Mouse (Mus musculus) megakaryocyte, embryonic 14.5 days (primary cell): ENCODE data around the gene Shld2. TPM values are rescaled to one million over a fixed set of nuclear protein-coding genes. Genes with fewer than 3 reads are reported as not detected.

Experiments used
- H3K27me3 ChIP-seq: replicated peaks from 2 replicates; pipeline ENCODE3; 2012; ENCODE audit warnings: inconsistent platforms
- H3K36me3 ChIP-seq: replicated peaks from 2 replicates; pipeline ENCODE3; 2012; ENCODE audit warnings: low read length, inconsistent platforms, mixed read lengths
- H3K4me1 ChIP-seq: 2 replicates; pipeline ENCODE4 v1.6.1; 2012; ENCODE audit warnings: inconsistent platforms
- H3K4me3 ChIP-seq: replicated peaks from 2 replicates; pipeline ENCODE3; 2012; ENCODE audit warnings: moderate library complexity, mild to moderate bottlenecking, inconsistent platforms
- H3K9me3 ChIP-seq: 2 replicates; pipeline ENCODE4 v1.6.1; 2012; ENCODE audit warnings: inconsistent platforms
- FLI1 ChIP-seq: IDR thresholded peaks from 2 replicates; pipeline ENCODE4 v1.6.1; 2012; ENCODE audit warnings: low read length, inconsistent platforms, mixed read lengths
- GATA1 ChIP-seq: IDR thresholded peaks from 3 replicates; pipeline ENCODE4 v1.6.1; 2012; ENCODE audit warnings: mixed read lengths, low read length, inconsistent platforms, borderline replicate concordance
- polyA plus RNA-seq: library from polyadenylated mRNA; stranded (reverse); fragments of >175 nt; gene quantifications from 2 replicates; pipeline ENCODE4 v1.2.3, GENCODE M21; 2012; ENCODE audit warnings: low replicate concordance; ENCODE audit not compliant: insufficient read depth

The Shld2 gene
- polyA plus RNA-seq, 1 experiment: 2.9 TPM

- no peak for TF ChIP-seq GATA1
- no peak for TF ChIP-seq FLI1
- peaks cover 42% of the 10 kb centered on the region for H3K4me1 ChIP-seq
- H3K36me3 ChIP-seq: peaks cover 17% of the 10 kb centered on the region
- no peaks in the 10 kb centered on the region for H3K9me3 ChIP-seq
- H3K4me3 ChIP-seq: peak overlapping the region; percentile 97
- H3K27me3 ChIP-seq: no peaks in the 10 kb centered on the region
These were observed 1.4 kb upstream of the Shld2 start for GRCm38 (mm10) chr14:34311691-34312090.

- H3K4me1 ChIP-seq: peaks cover 41% of the 10 kb centered on the region
- peaks cover 13% of the 10 kb centered on the region for H3K36me3 ChIP-seq
- no peaks in the 10 kb centered on the region for H3K27me3 ChIP-seq
- no peaks in the 10 kb centered on the region for H3K9me3 ChIP-seq
- no peak for TF ChIP-seq FLI1
- no peak for TF ChIP-seq GATA1
- peak overlapping the region; percentile 97 for H3K4me3 ChIP-seq
These were observed 833 bp upstream of the Shld2 start for GRCm38 (mm10) chr14:34311021-34311631.

- peak overlapping the region; percentile 97 for H3K4me3 ChIP-seq
These were observed 423 bp downstream of the Shld2 start for GRCm38 (mm10) chr14:34309907-34310233.

GRCm38 (mm10) chr14:34309266-34309665 lies 1.0 kb downstream of the Shld2 start:
- peak overlapping the region; percentile 97 for H3K4me3 ChIP-seq

More at GRCm38 (mm10) chr14:34309907-34310233, 423 bp downstream of the Shld2 start:
- H3K36me3 ChIP-seq: peaks cover 13% of the 10 kb centered on the region
- no peak for TF ChIP-seq FLI1
- TF ChIP-seq GATA1: no peak
- no peaks in the 10 kb centered on the region for H3K27me3 ChIP-seq
- no peaks in the 10 kb centered on the region for H3K9me3 ChIP-seq
- peaks cover 37% of the 10 kb centered on the region for H3K4me1 ChIP-seq

GRCm38 (mm10) chr14:34303265-34303680 lies 7.0 kb downstream of the Shld2 start:
- H3K4me1 ChIP-seq: peaks cover 24% of the 10 kb centered on the region
- H3K9me3 ChIP-seq: no peaks in the 10 kb centered on the region
- no peak overlapping the region for H3K4me3 ChIP-seq
- no peak for TF ChIP-seq FLI1
- no peak for TF ChIP-seq GATA1
- no peaks in the 10 kb centered on the region for H3K27me3 ChIP-seq
- H3K36me3 ChIP-seq: peaks cover 33% of the 10 kb centered on the region

More at GRCm38 (mm10) chr14:34309266-34309665, 1.0 kb downstream of the Shld2 start:
- TF ChIP-seq FLI1 (no peak), GATA1 (no peak)
- Histone ChIP-seq H3K27me3 (no peaks in the 10 kb centered on the region), H3K36me3 (peaks cover 16% of the 10 kb centered on the region), H3K4me1 (peaks cover 34% of the 10 kb centered on the region), H3K9me3 (no peaks in the 10 kb centered on the region)

GRCm38 (mm10) chr14:34302681-34303242 lies 7.5 kb downstream of the Shld2 start:
- no peaks in the 10 kb centered on the region for H3K9me3 ChIP-seq
- TF ChIP-seq FLI1: no peak
- H3K4me3 ChIP-seq: no peak overlapping the region
- peaks cover 33% of the 10 kb centered on the region for H3K36me3 ChIP-seq
- H3K27me3 ChIP-seq: no peaks in the 10 kb centered on the region
- peaks cover 25% of the 10 kb centered on the region for H3K4me1 ChIP-seq

GRCm38 (mm10) chr14:34298871-34299700 lies 11.2 kb downstream of the Shld2 start:
- Histone ChIP-seq H3K27me3 (no peaks in the 10 kb centered on the region), H3K4me3 (no peak overlapping the region), H3K36me3 (peaks cover 25% of the 10 kb centered on the region), H3K4me1 (peaks cover 24% of the 10 kb centered on the region), H3K9me3 (no peaks in the 10 kb centered on the region)
- TF ChIP-seq GATA1: no peak
- no peak for TF ChIP-seq FLI1

GRCm38 (mm10) chr14:34297634-34298033 lies 12.7 kb downstream of the Shld2 start:
- Histone ChIP-seq H3K27me3 (no peaks in the 10 kb centered on the region), H3K4me3 (no peak overlapping the region), H3K9me3 (no peaks in the 10 kb centered on the region), H3K36me3 (peaks cover 16% of the 10 kb centered on the region), H3K4me1 (peaks cover 15% of the 10 kb centered on the region; the same call in 1 of the 2 replicates)
- TF ChIP-seq FLI1 (no peak), GATA1 (no peak)

GRCm38 (mm10) chr14:34297038-34297437 lies 13.3 kb downstream of the Shld2 start:
- no peaks in the 10 kb centered on the region for H3K9me3 ChIP-seq
- H3K4me1 ChIP-seq: peaks cover 15% of the 10 kb centered on the region; the same call in 1 of the 2 replicates
- H3K4me3 ChIP-seq: no peak overlapping the region
- H3K27me3 ChIP-seq: no peaks in the 10 kb centered on the region
- H3K36me3 ChIP-seq: peaks cover 10% of the 10 kb centered on the region
- no peak for TF ChIP-seq FLI1
- no peak for TF ChIP-seq GATA1

GRCm38 (mm10) chr14:34296350-34296749 lies 13.9 kb downstream of the Shld2 start:
- Histone ChIP-seq H3K27me3 (no peaks in the 10 kb centered on the region), H3K9me3 (no peaks in the 10 kb centered on the region), H3K4me3 (no peak overlapping the region), H3K36me3 (peaks cover 7% of the 10 kb centered on the region), H3K4me1 (peaks cover 15% of the 10 kb centered on the region; the same call in 1 of the 2 replicates)
- TF ChIP-seq FLI1 (no peak), GATA1 (no peak)
